Mouse (Mus musculus) thymus, postnatal 14 days (tissue): ENCODE measurements around the gene Tmem243.
A peak's percentile ranks its signal among the peaks of the same experiment; 100 is the strongest.
"Not testable (repeated sequence)": the region's sequence is repeated elsewhere in the genome, so short reads cannot be mapped to it uniquely, and the experiment has no call there.

Source experiments
- DNase-seq: peaks from one replicate; pipeline ENCODE4 v3.0.0; 2021

Gene Tmem243

DNA sequence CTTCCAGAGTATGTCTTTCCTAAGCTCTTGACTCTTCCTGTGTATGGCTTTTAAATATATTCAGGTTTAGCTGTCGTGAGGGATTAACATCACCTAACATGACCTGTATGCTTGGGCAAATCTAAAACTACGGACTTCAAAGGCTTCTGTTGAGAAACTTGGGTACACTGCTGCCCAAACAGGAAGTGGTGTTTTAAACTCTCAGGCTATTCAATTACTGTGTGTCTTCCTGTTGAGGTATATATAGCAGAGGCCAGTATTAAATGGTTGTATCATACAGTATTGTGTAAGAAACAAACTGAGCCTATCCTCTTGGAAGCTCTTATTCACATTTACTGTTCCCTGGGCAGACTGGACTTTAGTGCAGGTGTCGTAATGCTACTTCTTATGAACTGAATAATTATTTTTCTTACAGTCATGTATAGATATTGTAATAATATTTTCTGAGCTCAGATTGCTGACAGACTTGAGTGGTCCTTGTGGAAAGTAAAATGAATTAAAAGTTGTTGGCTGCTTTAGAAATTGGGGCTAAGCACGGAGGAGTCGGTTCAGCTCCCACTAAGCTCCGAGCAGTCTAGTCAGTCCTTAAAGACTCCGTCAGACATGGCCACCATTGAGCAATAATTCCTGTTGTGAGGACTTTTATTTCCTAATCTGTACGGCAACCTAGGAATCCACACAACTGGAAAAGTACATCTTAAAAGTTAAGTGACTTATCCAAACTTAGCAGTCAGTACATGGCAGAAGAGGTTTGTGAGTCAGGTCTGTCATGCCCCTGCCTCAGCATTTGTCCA is 7.0 kb downstream of the Tmem243 start:
- DNase-seq = no peak

DNA sequence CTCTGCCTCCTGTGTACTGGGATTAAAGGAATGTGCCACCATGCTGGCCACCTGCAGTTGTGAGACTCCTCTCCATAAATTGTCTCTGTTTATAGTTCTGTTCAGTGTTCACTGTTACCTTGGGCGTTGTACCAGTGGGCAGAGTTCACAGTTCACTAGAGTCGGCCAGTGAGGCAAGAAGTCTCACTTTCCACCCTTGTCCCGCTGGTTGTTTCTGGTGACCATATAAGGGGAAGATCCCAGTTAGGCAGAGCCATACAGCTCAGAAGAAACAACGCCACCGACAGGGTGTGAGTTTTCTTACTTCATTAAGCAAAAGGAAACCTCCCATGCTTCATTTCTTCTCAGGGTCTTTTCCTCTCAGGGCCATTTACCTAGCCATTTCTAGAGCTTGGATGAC is 8.0 kb downstream of the Tmem243 start:
- no peak for DNase-seq

- peak; percentile 58 for DNase-seq
Measured at GRCm38 (mm10) chr5:9109582-9109981, 9.1 kb downstream of the Tmem243 start.

- DNase-seq = no peak
Measured at GRCm38 (mm10) chr5:9111285-9111684, 10.8 kb downstream of the Tmem243 start.

GRCm38 (mm10) chr5:9111759-9112158 is 11.3 kb downstream of the Tmem243 start:
- DNase-seq = peak; percentile 69

DNA sequence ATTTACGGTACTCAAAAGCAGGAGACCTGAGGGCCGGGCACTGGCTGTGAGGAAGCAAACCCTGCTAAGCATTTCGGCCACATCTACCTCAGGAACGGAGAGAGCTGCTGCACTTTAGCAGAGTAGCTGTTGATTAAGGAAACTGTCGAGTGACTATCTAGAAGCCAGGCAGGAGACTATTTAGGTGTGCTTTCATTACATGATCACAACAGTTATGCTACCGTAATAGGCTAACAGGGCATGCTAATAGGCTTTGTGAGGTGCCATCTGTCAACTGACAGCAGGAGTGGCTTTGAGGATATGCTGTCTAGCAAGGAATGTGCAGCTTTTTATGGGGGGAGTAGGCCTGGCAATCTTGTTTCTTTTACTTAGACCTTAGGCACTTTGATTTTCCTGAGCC is 13.7 kb downstream of the Tmem243 start:
- no peak for DNase-seq

DNA sequence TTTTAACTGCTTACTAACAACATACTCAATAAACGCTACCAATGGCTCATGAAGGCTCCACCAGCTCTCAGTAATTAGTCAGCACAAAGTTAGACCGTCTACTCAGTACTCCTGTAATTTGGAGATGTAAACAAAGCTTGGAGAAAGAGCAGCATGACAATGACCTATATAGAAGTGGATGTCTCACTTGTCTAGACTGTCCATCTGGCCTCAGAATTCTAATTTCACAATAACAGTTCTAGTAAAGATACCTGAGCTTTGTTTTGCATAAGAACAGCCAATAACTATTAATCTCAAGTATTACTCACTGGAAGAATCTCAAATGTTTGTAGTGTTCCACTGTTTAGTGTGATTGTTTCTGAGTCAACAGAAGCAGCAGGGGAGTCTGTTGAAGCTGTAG is 23.7 kb downstream of the Tmem243 start:
- no peak for DNase-seq

DNA sequence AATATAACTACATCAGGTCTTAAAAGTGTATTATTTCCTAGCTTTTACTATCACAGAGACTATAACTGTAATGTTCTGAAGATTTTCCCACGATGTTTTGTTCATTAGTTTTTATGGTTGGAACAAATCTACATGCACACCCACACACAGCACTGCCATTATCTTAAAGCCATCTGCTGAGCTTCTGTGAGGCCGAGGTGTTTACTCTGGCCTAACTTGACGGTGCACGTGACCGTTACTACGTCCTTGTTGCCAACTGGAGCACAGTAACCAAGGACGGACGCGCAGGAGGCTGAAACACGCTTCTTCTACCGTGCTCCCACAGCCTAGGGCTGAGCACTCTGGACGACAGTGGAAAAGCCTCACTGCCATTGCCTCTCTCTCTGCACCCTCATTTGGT is 28.1 kb downstream of the Tmem243 start:
- DNase-seq = no peak

DNA sequence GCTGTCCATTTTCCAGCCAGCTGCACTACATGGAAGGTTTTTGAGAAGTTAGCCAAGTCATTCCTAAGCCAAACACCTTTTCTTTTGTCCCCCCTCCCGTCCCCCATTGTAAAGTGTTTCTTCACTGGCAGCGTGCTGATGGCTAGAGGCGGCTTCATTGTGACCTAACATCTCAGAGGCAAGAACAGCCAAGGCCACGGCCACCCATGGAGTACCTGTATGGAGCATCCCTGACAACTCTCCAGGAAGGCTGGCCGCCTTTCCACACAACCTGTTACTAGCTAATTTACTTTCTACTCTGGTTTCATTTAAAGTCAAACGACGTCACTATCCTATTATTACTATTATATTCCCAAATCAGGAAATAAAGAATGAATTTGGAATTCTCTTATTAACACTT is 31.3 kb downstream of the Tmem243 start:
- DNase-seq = no peak

DNA sequence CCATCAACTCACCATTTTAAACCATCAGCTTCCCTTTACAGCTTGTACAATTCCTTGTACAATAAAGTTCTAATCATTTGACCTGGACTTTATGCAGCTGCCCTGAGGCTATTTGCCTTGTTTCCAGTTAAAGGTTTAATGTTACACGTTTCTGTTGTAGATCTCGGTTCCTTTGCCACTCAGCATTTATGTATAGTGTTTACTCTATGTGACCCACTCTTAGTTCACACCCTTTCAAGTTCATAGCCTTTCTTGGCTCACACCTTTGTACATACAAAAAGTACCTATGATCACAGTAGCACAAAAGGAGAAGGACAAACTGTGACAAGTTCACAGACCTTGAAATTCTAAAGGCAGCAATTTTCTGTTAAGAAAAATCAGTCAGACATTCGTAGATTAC is 35.1 kb downstream of the Tmem243 start:
- no peak for DNase-seq

- no peak for DNase-seq
Measured at GRCm38 (mm10) chr5:9140724-9141123, 40.3 kb downstream of the Tmem243 start.

GRCm38 (mm10) chr5:9142376-9142775 is 41.9 kb downstream of the Tmem243 start:
- no peak for DNase-seq

DNA sequence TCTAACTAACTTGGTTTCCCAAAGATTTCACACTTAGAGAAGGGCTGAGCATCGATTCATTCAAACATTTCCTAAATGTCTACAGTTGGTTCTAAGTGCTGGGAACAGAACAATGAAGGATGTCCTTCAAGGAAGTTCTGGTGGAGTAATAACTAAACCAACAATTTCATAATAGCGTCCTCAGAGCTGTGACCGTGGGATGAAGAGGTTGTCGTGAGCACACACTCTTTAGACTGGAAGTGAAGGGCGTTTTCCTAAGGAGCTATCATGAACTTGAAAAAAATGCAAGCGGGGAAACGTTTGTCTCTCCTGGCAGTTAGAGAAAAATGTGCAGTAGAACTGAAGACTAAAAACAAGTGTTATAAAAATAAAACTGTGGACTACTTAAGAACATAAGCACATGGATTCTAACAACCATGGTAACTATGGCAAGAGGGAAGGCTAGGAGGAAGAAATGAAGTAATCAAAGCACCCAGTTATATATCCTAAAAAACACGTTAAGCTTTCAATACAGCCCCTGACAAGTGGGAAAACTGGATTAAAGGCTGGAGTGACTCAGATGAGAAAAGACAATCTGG is 48.9 kb downstream of the Tmem243 start:
- DNase-seq = no peak

GRCm38 (mm10) chr5:9156746-9157145 is 56.3 kb downstream of the Tmem243 start:
- no peak for DNase-seq

DNA sequence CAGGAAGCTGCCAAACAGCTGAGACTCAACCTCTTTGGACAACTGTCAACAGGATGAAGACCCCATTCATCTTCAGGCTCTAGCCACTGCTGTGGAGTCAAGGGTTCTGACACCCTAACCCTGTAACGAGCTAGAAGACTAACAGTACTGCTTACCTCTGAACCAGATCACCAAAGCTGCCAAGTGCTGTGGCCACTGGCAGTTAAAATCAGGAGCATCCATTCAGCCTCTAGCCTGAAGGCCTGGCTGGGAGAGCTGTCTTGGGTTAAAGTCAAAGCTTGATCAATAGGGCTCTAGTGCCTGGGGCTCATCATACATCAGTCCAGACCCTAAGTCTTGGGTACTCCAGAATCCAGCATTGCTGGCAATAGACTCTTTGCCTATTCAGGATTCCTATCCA is 56.9 kb downstream of the Tmem243 start:
- no peak for DNase-seq

DNA sequence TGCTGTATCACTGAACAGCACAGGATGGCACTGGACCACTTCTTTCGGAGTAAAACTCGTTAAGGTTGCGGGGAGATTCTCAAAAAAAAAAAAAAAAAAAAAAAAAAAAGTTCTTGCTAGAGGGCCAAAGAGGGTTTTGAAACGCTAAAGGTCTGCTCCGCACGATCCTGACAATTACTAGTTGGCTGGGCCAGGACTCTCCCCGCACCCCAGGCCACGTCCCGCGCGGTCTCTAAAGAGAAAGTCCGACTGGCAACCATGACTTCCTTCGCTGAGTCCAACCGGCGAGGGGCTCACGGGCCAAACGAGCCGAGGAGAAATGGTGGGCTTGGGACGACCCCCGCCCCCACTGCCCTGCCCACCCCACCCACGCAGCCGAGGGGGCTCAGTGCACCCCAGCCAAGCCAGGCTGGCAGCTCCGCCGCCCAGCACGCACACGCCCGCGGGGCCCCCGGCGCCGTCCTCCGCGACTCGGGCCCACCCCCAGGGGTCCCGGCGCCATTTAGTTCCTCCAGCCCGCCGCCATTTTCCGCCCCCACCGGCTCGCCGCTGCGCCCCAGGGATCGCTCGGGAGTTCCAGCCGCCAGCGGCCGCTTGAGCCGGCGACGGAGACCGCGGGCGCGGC is 60.5 kb downstream of the Tmem243 start:
- DNase-seq = peak; percentile 72

DNA sequence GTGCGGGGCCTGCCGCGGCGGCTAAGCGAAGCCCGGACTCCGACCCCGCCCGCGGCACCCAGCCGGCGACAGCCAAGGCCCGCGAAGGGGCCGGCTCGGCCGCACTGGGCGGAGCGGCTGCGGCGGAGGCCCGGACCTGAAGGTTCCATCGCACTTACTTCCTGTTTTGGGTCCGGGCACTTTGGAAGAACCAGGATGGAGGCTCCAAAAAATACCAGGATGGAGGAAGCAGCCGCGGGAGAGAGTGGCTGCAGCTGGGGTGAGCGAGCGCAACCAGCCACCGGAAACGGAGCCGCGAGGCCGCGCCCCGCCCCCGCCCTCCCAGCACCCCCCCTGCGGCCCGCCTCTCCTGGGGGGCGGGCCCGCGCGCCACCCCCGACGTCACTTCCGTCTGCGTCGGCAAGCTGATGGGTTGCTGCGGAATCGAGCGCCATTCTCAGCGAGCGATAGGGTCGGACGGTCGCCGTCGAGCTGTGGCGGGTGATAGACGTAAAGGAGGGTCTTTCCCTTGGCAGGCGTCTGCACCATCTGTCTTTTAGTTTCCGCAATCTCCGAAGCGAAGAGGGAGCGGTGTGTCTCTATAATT is 61.1 kb downstream of the Tmem243 start, which contains the start of gene Dmtf1:
Gene Dmtf1 (minus strand): TSS at position 321 of the 586 bp plus-strand sequence.
- peak; percentile 91 for DNase-seq

GRCm38 (mm10) chr5:9162088-9162487 is 61.6 kb downstream of the Tmem243 start:
- DNase-seq = peak; percentile 24

DNA sequence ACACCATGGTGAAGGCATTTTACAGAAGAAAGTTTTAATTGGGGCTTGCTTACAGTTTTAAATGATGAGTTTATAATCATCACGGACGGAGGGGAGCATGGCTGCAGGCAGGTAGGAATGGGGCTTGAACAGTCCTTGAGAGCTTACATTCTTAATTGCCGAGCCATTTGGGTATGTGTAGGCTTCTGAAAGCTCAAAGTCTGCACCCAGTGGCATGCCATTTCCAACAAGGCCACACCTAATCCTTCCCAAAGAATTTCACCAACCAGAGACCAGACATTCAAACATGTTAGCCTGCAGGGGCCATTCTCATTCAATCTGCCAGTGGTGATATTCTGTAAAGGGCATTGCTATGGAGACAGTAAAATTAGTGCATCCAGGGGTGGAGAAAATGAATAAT is 62.9 kb downstream of the Tmem243 start:
- no peak for DNase-seq

DNA sequence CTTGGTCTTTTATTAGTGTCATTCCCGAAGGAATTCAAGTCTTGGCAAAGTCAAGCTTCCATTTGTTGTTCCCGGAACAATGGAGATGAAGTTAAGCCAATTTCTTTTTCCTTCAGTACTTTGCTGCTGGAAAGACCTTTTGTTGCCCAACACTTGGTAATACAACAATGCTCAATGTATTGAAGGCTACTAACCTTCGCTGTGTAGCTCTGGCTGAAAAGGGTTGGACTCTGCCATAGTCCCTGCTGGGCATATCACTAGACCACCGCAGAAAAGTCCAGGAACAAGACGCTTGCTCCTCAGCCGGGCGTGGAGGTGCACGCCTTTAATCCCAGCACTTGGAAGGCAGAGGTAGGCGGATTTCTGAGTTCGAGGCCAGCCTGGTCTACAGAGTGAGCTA is 64.7 kb downstream of the Tmem243 start:
- not testable (repeated sequence) for DNase-seq

GRCm38 (mm10) chr5:9166366-9166765 is 65.9 kb downstream of the Tmem243 start:
- no peak for DNase-seq

GRCm38 (mm10) chr5:9169328-9170005 is 69.0 kb downstream of the Tmem243 start:
- DNase-seq = not testable (repeated sequence)

GRCm38 (mm10) chr5:9173295-9173694 is 72.8 kb downstream of the Tmem243 start:
- DNase-seq = no peak
